Comparison of ENCODE assay signal across 8 mouse cellular contexts in genomic region chr1:162206998-162207707, GRCm38 (mm10).
DNase-seq lines count a peak whose midpoint lies in the region; ATAC-seq and TF ChIP-seq lines count a peak whose summit lies in the region.

No protein-coding gene starts in this region.

- no peaks in the 10 kb centered on the region for H3K36me3 ChIP-seq in heart, embryonic 12.5 days
- no peaks in the 10 kb centered on the region for H3K36me3 ChIP-seq in liver, postnatal 0 days (replicated peaks; ENCODE audit: insufficient read depth, low read length)
- no peaks in the 10 kb centered on the region for H3K36me3 ChIP-seq in midbrain, embryonic 16.5 days (ENCODE audit: control insufficient read depth, insufficient read depth, low read length)
- H3K36me3 ChIP-seq in hindbrain, embryonic 11.5 days (ENCODE audit: control insufficient read depth, insufficient read depth, low read length): no peaks in the 10 kb centered on the region

- TF ChIP-seq EP300 in liver, postnatal 0 days (IDR thresholded peaks at IDR 0.05; ENCODE audit: low read depth): no peak

- no peaks in the 10 kb centered on the region for H3K9me3 ChIP-seq in heart, embryonic 12.5 days (replicated peaks)
- H3K9me3 ChIP-seq in liver, postnatal 0 days (ENCODE audit: low read length): no peaks in the 10 kb centered on the region
- H3K9me3 ChIP-seq in midbrain, embryonic 16.5 days (replicated peaks; ENCODE audit: control insufficient read depth, low read length, poor library complexity, severe bottlenecking): no peaks in the 10 kb centered on the region
- H3K9me3 ChIP-seq in hindbrain, embryonic 11.5 days (ENCODE audit: control insufficient read depth, low read length): no peaks in the 10 kb centered on the region

- 34% methylated on average over 12 of the region's 12 CpGs for WGBS in heart, embryonic 12.5 days
- 27% methylated on average over 12 of the region's 12 CpGs for WGBS in liver, postnatal 0 days (ENCODE audit: insufficient replicate concordance)
- whole genome bisulfite sequencing in midbrain, embryonic 16.5 days: 66% methylated on average over 12 of the region's 12 CpGs
- WGBS in hindbrain, embryonic 11.5 days: 65% methylated on average over 12 of the region's 12 CpGs

- H3K9ac ChIP-seq in heart, embryonic 12.5 days: no peak overlapping the region
- H3K9ac ChIP-seq in liver, postnatal 0 days (replicated peaks): no peak overlapping the region
- no peak overlapping the region for H3K9ac ChIP-seq in midbrain, embryonic 16.5 days (ENCODE audit: low read depth, low read length)
- no peak overlapping the region for H3K9ac ChIP-seq in hindbrain, embryonic 11.5 days (ENCODE audit: low read depth, low read length)

- intact Hi-C loops in gastrocnemius, adult 2 months (cut with DNase I): no loop called here

- peak overlapping the region; percentile 64 for H3K4me3 ChIP-seq in gastrocnemius, adult 2 months
- no peak overlapping the region for H3K4me3 ChIP-seq in heart, embryonic 12.5 days
- H3K4me3 ChIP-seq in liver, postnatal 0 days (ENCODE audit: low read depth, low read length): no peak overlapping the region
- no peak overlapping the region for H3K4me3 ChIP-seq in midbrain, embryonic 16.5 days (ENCODE audit: low read depth, low read length)
- no peak overlapping the region for H3K4me3 ChIP-seq in hindbrain, embryonic 11.5 days (ENCODE audit: low read depth, low read length)

- no peaks in the 10 kb centered on the region for H3K27me3 ChIP-seq in heart, embryonic 12.5 days (replicated peaks)
- no peaks in the 10 kb centered on the region for H3K27me3 ChIP-seq in liver, postnatal 0 days (ENCODE audit: insufficient read depth, low read length)
- no peaks in the 10 kb centered on the region for H3K27me3 ChIP-seq in midbrain, embryonic 16.5 days (ENCODE audit: control insufficient read depth, insufficient read depth, low read depth, low read length)
- no peaks in the 10 kb centered on the region for H3K27me3 ChIP-seq in hindbrain, embryonic 11.5 days (ENCODE audit: control insufficient read depth, insufficient read depth, low read length)

- peak; percentile 98 for ATAC-seq in CD4-positive, CD25-positive, alpha-beta regulatory T cell, adult 4 months
- peak; percentile 51; the same call in 1 of the 2 replicates for ATAC-seq in heart, embryonic 12.5 days (ENCODE audit: insufficient number of reproducible peaks, low FRiP score)
- ATAC-seq in liver, postnatal 0 days: peak; percentile 49; the same call in 1 of the 2 replicates
- no peak for ATAC-seq in megakaryocyte-erythroid progenitor cell, adult 5-6 weeks (replicated peaks; ENCODE audit: low FRiP score, low TSS enrichment, poor library complexity, severe bottlenecking)
- ATAC-seq in midbrain, embryonic 16.5 days: no peak
- ATAC-seq in hindbrain, embryonic 11.5 days (ENCODE audit: low FRiP score): no peak

- no peak for TF ChIP-seq CTCF in gastrocnemius, adult 2 months (IDR thresholded peaks at IDR 0.05)
- no peak for TF ChIP-seq CTCF in liver, postnatal 0 days (IDR thresholded peaks at IDR 0.05; ENCODE audit: low read depth)

- H3K4me1 ChIP-seq in heart, embryonic 12.5 days (replicated peaks): peaks cover 31% of the 10 kb centered on the region
- 0 out of 2 replicates have a peak, but pooled peaks cover 2% of the 10 kb centered on the region for H3K4me1 ChIP-seq in liver, postnatal 0 days (ENCODE audit: insufficient read depth)
- peaks cover 2% of the 10 kb centered on the region; the same call in 1 of the 2 replicates for H3K4me1 ChIP-seq in midbrain, embryonic 16.5 days (ENCODE audit: control insufficient read depth, insufficient read depth, low read length)
- peaks cover 4% of the 10 kb centered on the region; the same call in 1 of the 2 replicates for H3K4me1 ChIP-seq in hindbrain, embryonic 11.5 days (replicated peaks; ENCODE audit: control insufficient read depth, insufficient read depth, low read length)

- peak overlapping the region; percentile 41 for H3K4me2 ChIP-seq in heart, embryonic 12.5 days
- peak overlapping the region; percentile 27; the same call in 1 of the 2 replicates for H3K4me2 ChIP-seq in liver, postnatal 0 days (ENCODE audit: low read depth, low read length)
- H3K4me2 ChIP-seq in midbrain, embryonic 16.5 days (ENCODE audit: low read length): no peak overlapping the region
- H3K4me2 ChIP-seq in hindbrain, embryonic 11.5 days (replicated peaks; ENCODE audit: low read depth, low read length): no peak overlapping the region

- peak; percentile 35 for DNase-seq in gastrocnemius, adult 2 months
- DNase-seq in gastrocnemius, postnatal 10 days: no peak
- DNase-seq in liver, postnatal 0 days: no peak
- DNase-seq in hindbrain, embryonic 11.5 days (ENCODE audit: low spot score): no peak

- H3K27ac ChIP-seq in gastrocnemius, adult 2 months: peak overlapping the region; percentile 73
- peak overlapping the region; percentile 47 for H3K27ac ChIP-seq in heart, embryonic 12.5 days (ENCODE audit: poor library complexity, severe bottlenecking)
- H3K27ac ChIP-seq in liver, postnatal 0 days (ENCODE audit: low read depth): no peak overlapping the region
- no peak overlapping the region for H3K27ac ChIP-seq in midbrain, embryonic 16.5 days (ENCODE audit: low read length)
- H3K27ac ChIP-seq in hindbrain, embryonic 11.5 days (ENCODE audit: low read depth, low read length): no peak overlapping the region

Comparison
In these comparisons a context has a peak if more than half of its experiments do, and no peak if none do; other contexts are left out.
1. H3K27ac ChIP-seq: peak in gastrocnemius, adult 2 months (single experiment) and heart, embryonic 12.5 days (single experiment); none in liver, postnatal 0 days (single experiment), midbrain, embryonic 16.5 days (single experiment) and hindbrain, embryonic 11.5 days (single experiment).
2. ATAC-seq: peak in CD4-positive, CD25-positive, alpha-beta regulatory T cell, adult 4 months (single experiment), heart, embryonic 12.5 days (single experiment) and liver, postnatal 0 days (single experiment); none in megakaryocyte-erythroid progenitor cell, adult 5-6 weeks (single experiment), midbrain, embryonic 16.5 days (single experiment) and hindbrain, embryonic 11.5 days (single experiment).
3. H3K4me2 ChIP-seq: peak in heart, embryonic 12.5 days (single experiment) and liver, postnatal 0 days (single experiment); none in midbrain, embryonic 16.5 days (single experiment) and hindbrain, embryonic 11.5 days (single experiment).